Mouse (Mus musculus) heart, embryonic 12.5 days (tissue): ENCODE data around the gene Klf8. TPM values are rescaled to one million over a fixed set of nuclear protein-coding genes. Genes with fewer than 3 reads are reported as not detected.

Source experiments
- ATAC-seq: fragments of 200-750 bp; cut with Nextera tagmentation; 2 replicates; pipeline ENCODE4 v1.8.0; 2017; ENCODE audit warnings: moderate TSS enrichment, moderate library complexity; ENCODE audit not compliant: insufficient number of reproducible peaks, low FRiP score
- H3K27ac ChIP-seq: fragments of 300-500 bp; sonication (generic); 2 replicates; pipeline ENCODE4 v1.5.1; 2016; ENCODE audit warnings: mild to moderate bottlenecking, moderate library complexity; ENCODE audit not compliant: poor library complexity, severe bottlenecking
- H3K27me3 ChIP-seq: fragments of 300-500 bp; sonication (generic); replicated peaks from 2 replicates; pipeline ENCODE4 v1.6.1; 2016; ENCODE audit warnings: mild to moderate bottlenecking, moderate library complexity
- H3K36me3 ChIP-seq: fragments of 300-500 bp; sonication (generic); 2 replicates; pipeline ENCODE4 v1.6.1; 2016; ENCODE audit warnings: mild to moderate bottlenecking, moderate library complexity
- H3K4me1 ChIP-seq: fragments of 300-500 bp; sonication (generic); replicated peaks from 2 replicates; pipeline ENCODE4 v1.6.1; 2016; ENCODE audit warnings: mild to moderate bottlenecking
- H3K4me2 ChIP-seq: fragments of 300-500 bp; sonication (generic); 2 replicates; pipeline ENCODE4 v1.6.1; 2016; ENCODE audit warnings: mild to moderate bottlenecking, moderate library complexity
- H3K4me3 ChIP-seq: fragments of 300-500 bp; sonication (generic); 2 replicates; pipeline ENCODE4 v1.5.1; 2016; ENCODE audit warnings: mild to moderate bottlenecking
- H3K9ac ChIP-seq: fragments of 300-500 bp; sonication (generic); 2 replicates; pipeline ENCODE4 v1.6.1; 2016; ENCODE audit warnings: mild to moderate bottlenecking, moderate library complexity
- H3K9me3 ChIP-seq: fragments of 300-500 bp; sonication (generic); replicated peaks from 2 replicates; pipeline ENCODE4 v1.6.1; 2016; ENCODE audit warnings: mild to moderate bottlenecking, moderate library complexity
- WGBS: fragments of 180-500 bp; shearing (Covaris S2); methylation state at CpG from one replicate; pipeline ENCODE4 v1.1.7; 2016; 5-methylcytosine and 5-hydroxymethylcytosine counted together
- polyA plus RNA-seq: library from polyadenylated mRNA; unstranded; fragments of >200 nt; fragmentation: Nextera tagmentation; extraction: Ambion mirVana; gene quantifications from 2 replicates; pipeline ENCODE4 v1.2.1, GENCODE M21; 2016

Klf8 gene
- polyA plus RNA-seq, 1 experiment from 2014 or later = 2.3 TPM

DNA sequence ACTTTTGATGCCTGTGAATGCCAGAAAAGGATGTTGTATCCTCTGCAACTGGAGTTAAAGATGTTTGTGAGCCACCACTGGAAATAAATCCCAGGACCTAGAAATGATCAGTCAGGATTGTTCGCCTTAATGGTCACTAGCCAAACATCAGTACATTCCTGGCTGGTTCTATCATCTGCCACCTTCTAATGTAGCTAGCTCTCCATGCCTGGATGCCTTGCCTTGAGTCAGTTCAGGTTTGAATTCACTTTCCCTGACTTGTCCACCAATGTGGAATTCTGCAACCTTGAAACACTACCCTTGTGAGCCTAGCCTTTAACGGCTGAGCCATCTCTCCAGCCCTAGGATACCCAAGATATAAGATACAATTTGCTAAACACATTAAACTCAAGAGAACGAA, 202.8 kb downstream of the Klf8 start:
- no peak for ATAC-seq
- no peaks in the 10 kb centered on the region for H3K4me1 ChIP-seq
- WGBS = 75% methylated on average over 3 of the region's 3 CpGs
- no peaks in the 10 kb centered on the region for H3K36me3 ChIP-seq
- no peak overlapping the region for H3K4me2 ChIP-seq
- no peak overlapping the region for H3K27ac ChIP-seq
- H3K9ac ChIP-seq = no peak overlapping the region
- H3K4me3 ChIP-seq = no peak overlapping the region
- H3K9me3 ChIP-seq = no peaks in the 10 kb centered on the region
- H3K27me3 ChIP-seq = no peaks in the 10 kb centered on the region

Other genes with a start within 250 kb of the Klf8 start
- 0.96 and 1.5 TPM in 2 replicates for gene Usp51, start 231.0 kb upstream of the Klf8 start, polyA plus RNA-seq
- 32.8 and 34.1 TPM in 2 replicates for gene Mageh1, start 199.9 kb upstream of the Klf8 start, polyA plus RNA-seq
- gene Foxr2, start 118.7 kb upstream of the Klf8 start, polyA plus RNA-seq = not detected in 2 replicates
- gene Rragb, start 97.5 kb upstream of the Klf8 start, polyA plus RNA-seq = 2.2 and 2.3 TPM in 2 replicates